Mouse (Mus musculus) lung, postnatal 0 days (tissue): ENCODE measurements at regions not wholly inside any gene's neighbourhood (a gene's known extent, or its start where the extent isn't known, plus 50 kb on each side); places are given as distances from the start of the nearest gene placed in this dataset.

ENCODE experiments used
- ATAC-seq: fragments of 200-750 bp; cut with Nextera tagmentation; 2 replicates; pipeline ENCODE4 v1.8.0; 2017; ENCODE audit warnings: moderate library complexity
- DNase-seq: peaks from one replicate; pipeline ENCODE4 v3.0.0-alpha.2; 2016; ENCODE audit warnings: low spot score
- H3K27ac ChIP-seq: fragments of 300-500 bp; sonication (generic); 2 replicates; pipeline ENCODE4 v1.5.1; 2014; ENCODE audit warnings: antibody characterized with exemption, mild to moderate bottlenecking, low read length, mixed read lengths
- H3K27me3 ChIP-seq: fragments of 300-500 bp; sonication (generic); replicated peaks from 2 replicates; pipeline ENCODE4 v1.6.1; 2014; ENCODE audit warnings: low read length, mixed read lengths; ENCODE audit not compliant: insufficient read depth
- H3K36me3 ChIP-seq: fragments of 300-500 bp; sonication (generic); 2 replicates; pipeline ENCODE4 v1.6.1; 2014; ENCODE audit warnings: low read length, mixed read lengths; ENCODE audit not compliant: insufficient read depth
- H3K4me1 ChIP-seq: fragments of 300-500 bp; sonication (generic); 2 replicates; pipeline ENCODE4 v1.6.1; 2014; ENCODE audit warnings: antibody characterized with exemption, low read depth, low read length, mixed read lengths; ENCODE audit not compliant: insufficient read depth
- H3K4me2 ChIP-seq: fragments of 300-500 bp; sonication (generic); replicated peaks from 2 replicates; pipeline ENCODE4 v1.6.1; 2014; ENCODE audit warnings: low read depth, mild to moderate bottlenecking, low read length, moderate library complexity, mixed read lengths
- H3K4me3 ChIP-seq: fragments of 300-500 bp; sonication (generic); 2 replicates; pipeline ENCODE4 v1.5.1; 2014; ENCODE audit warnings: low read depth, low read length
- H3K9ac ChIP-seq: fragments of 300-500 bp; sonication (generic); replicated peaks from 2 replicates; pipeline ENCODE4 v1.6.1; 2014; ENCODE audit warnings: low read depth, mild to moderate bottlenecking
- H3K9me3 ChIP-seq: fragments of 300-500 bp; sonication (generic); 2 replicates; pipeline ENCODE4 v1.6.1; 2016; ENCODE audit warnings: low read length, mixed read lengths
- CTCF ChIP-seq: IDR thresholded peaks from 2 replicates; pipeline ENCODE4 v1.5.1; 2016; ENCODE audit warnings: antibody characterized with exemption, mild to moderate bottlenecking
- EP300 ChIP-seq: IDR thresholded peaks from 2 replicates; pipeline ENCODE4 v1.6.1; 2016; ENCODE audit warnings: antibody characterized with exemption, mild to moderate bottlenecking, control low read depth
- WGBS: fragments of 180-500 bp; shearing (Covaris S2); extraction: QIAGEN DNeasy Blood & Tissue Kit; methylation state at CpG from one replicate; pipeline ENCODE4 v1.1.7; 2014; 5-methylcytosine and 5-hydroxymethylcytosine counted together

- Histone ChIP-seq H3K9me3 (no peaks in the 10 kb centered on the region), H3K4me3 (no peak overlapping the region), H3K27me3 (no peaks in the 10 kb centered on the region), H3K27ac (no peak overlapping the region), H3K4me1 (no peaks in the 10 kb centered on the region), H3K36me3 (no peaks in the 10 kb centered on the region), H3K9ac (no peak overlapping the region), H3K4me2 (no peak overlapping the region)
- DNase-seq (no peak), ATAC-seq (no peak)
- TF ChIP-seq CTCF = no peak
- TF ChIP-seq EP300 = no peak
- 79% methylated on average over 4 of the region's 4 CpGs for WGBS
Observed at GRCm38 (mm10) chr12:54309874-54310273, 106.2 kb upstream of the Egln3 start.

- DNase-seq = no peak
- Histone ChIP-seq H3K4me2 (no peak overlapping the region), H3K27me3 (no peaks in the 10 kb centered on the region), H3K4me1 (no peaks in the 10 kb centered on the region), H3K4me3 (no peak overlapping the region), H3K9me3 (no peaks in the 10 kb centered on the region), H3K9ac (no peak overlapping the region), H3K36me3 (no peaks in the 10 kb centered on the region), H3K27ac (no peak overlapping the region)
- TF ChIP-seq CTCF (no peak), EP300 (no peak)
- WGBS = 83% methylated on average over 6 of the region's 6 CpGs
- no peak for ATAC-seq
Observed at GRCm38 (mm10) chr12:54309219-54309618, 105.6 kb upstream of the Egln3 start.

- 72% methylated on average over 9 of the region's 9 CpGs for WGBS
- Histone ChIP-seq H3K4me3 (no peak overlapping the region), H3K4me2 (no peak overlapping the region), H3K4me1 (no peaks in the 10 kb centered on the region), H3K9me3 (no peaks in the 10 kb centered on the region), H3K9ac (no peak overlapping the region), H3K27me3 (no peaks in the 10 kb centered on the region), H3K36me3 (no peaks in the 10 kb centered on the region), H3K27ac (no peak overlapping the region)
- ATAC-seq (no peak), DNase-seq (no peak)
- TF ChIP-seq CTCF = no peak
- no peak for TF ChIP-seq EP300
Observed at GRCm38 (mm10) chr12:54305135-54305630, 101.5 kb upstream of the Egln3 start.

- DNase-seq = no peak
- no peak for TF ChIP-seq EP300
- no peak for TF ChIP-seq CTCF
- WGBS = 77% methylated on average over 8 of the region's 8 CpGs
Observed at GRCm38 (mm10) chr12:54303746-54304145, 100.1 kb upstream of the Egln3 start.

GRCm38 (mm10) chr12:54299506-54299905, 95.8 kb upstream of the Egln3 start:
- 63% methylated on average over 5 of the region's 5 CpGs for WGBS
- TF ChIP-seq EP300 = no peak

More at GRCm38 (mm10) chr12:54303746-54304145, 100.1 kb upstream of the Egln3 start:
- Histone ChIP-seq H3K4me3 (no peak overlapping the region), H3K4me2 (no peak overlapping the region), H3K27ac (no peak overlapping the region), H3K9me3 (no peaks in the 10 kb centered on the region), H3K27me3 (no peaks in the 10 kb centered on the region), H3K4me1 (no peaks in the 10 kb centered on the region), H3K9ac (no peak overlapping the region), H3K36me3 (no peaks in the 10 kb centered on the region)
- ATAC-seq = no peak

GRCm38 (mm10) chr12:54293248-54293647, 89.6 kb upstream of the Egln3 start:
- Histone ChIP-seq H3K4me3 (no peak overlapping the region), H3K4me1 (no peaks in the 10 kb centered on the region), H3K9me3 (no peaks in the 10 kb centered on the region), H3K36me3 (no peaks in the 10 kb centered on the region), H3K4me2 (no peak overlapping the region), H3K27me3 (no peaks in the 10 kb centered on the region), H3K27ac (no peak overlapping the region), H3K9ac (no peak overlapping the region)
- DNase-seq (no peak), ATAC-seq (no peak)
- TF ChIP-seq EP300 (no peak), CTCF (no peak)
- 49% methylated on average over 2 of the region's 2 CpGs for WGBS

More at GRCm38 (mm10) chr12:54299506-54299905, 95.8 kb upstream of the Egln3 start:
- H3K27ac ChIP-seq = no peak overlapping the region
- H3K4me3 ChIP-seq = no peak overlapping the region
- no peak overlapping the region for H3K4me2 ChIP-seq
- no peak overlapping the region for H3K9ac ChIP-seq
- no peaks in the 10 kb centered on the region for H3K9me3 ChIP-seq
- H3K36me3 ChIP-seq = no peaks in the 10 kb centered on the region
- ATAC-seq (no peak), DNase-seq (no peak)
- no peaks in the 10 kb centered on the region for H3K4me1 ChIP-seq
- no peaks in the 10 kb centered on the region for H3K27me3 ChIP-seq

GRCm38 (mm10) chr12:54290311-54290710, 86.7 kb upstream of the Egln3 start:
- TF ChIP-seq EP300 (no peak), CTCF (no peak)
- Histone ChIP-seq H3K27ac (no peak overlapping the region), H3K27me3 (no peaks in the 10 kb centered on the region), H3K4me2 (no peak overlapping the region), H3K9ac (no peak overlapping the region), H3K4me1 (no peaks in the 10 kb centered on the region), H3K9me3 (no peaks in the 10 kb centered on the region), H3K4me3 (no peak overlapping the region), H3K36me3 (no peaks in the 10 kb centered on the region)
- no peak for DNase-seq
- no peak for ATAC-seq
- 76% methylated on average over 2 of the region's 2 CpGs for WGBS
